Mouse (Mus musculus): ENCODE data around the gene 1700001K19Rik.
"Not testable (repeated sequence)": the region's sequence is repeated elsewhere in the genome, so short reads cannot be mapped to it uniquely, and the experiment has no call there.

Gene 1700001K19Rik

GRCm38 (mm10) chr12:110682561-110683299 lies at the start of gene 1700001K19Rik:
TSS of gene 1700001K19Rik (minus strand) at chr12:110682619.
- DNase-seq = no peak

GRCm38 (mm10) chr12:110726428-110726827 lies 44.0 kb upstream of the 1700001K19Rik start:
- DNase-seq = no peak

GRCm38 (mm10) chr12:110725489-110725888 lies 43.1 kb upstream of the 1700001K19Rik start:
- DNase-seq = no peak

GRCm38 (mm10) chr12:110725051-110725450 lies 42.6 kb upstream of the 1700001K19Rik start:
- DNase-seq = no peak

DNA sequence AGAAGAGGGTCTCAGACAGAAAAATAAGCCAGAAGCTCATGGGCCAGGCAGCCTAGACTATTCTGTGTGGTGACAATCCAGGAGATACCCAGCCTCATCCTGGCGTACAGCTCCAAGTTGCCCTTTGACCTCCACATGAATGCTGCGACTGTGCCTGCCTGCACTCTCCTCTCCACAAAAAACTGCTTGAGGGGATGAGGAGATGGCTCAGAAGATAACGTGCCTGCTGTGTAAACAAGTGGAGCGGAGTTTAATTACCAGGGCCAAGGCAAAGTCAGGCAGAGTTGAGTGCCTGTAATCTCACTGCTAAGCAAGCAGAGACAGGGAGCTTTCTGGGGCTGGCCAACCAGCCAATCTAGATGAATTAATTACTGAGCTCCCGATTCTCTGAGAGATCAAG lies 33.6 kb upstream of the 1700001K19Rik start:
- DNase-seq = no peak

GRCm38 (mm10) chr12:110714215-110714614 lies 31.8 kb upstream of the 1700001K19Rik start:
- DNase-seq = no peak

DNA sequence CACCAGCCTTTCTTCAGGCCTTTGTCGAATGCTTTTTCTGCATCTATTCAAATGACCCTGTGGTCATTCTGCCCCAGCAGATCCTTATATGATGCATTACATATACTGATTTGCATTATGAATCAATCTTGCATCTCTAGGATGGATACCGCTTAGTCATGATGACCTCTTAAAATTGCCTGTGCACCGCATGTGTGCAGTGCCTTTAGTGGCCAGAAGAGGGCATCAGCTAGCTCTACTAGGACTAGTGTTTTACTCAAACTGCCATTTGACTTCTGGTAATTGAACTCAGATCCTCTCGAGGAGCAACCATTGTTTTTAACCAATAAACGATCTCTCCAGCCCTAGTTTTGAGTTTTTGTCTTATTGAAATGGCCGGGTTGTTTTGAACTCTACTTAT lies 31.4 kb upstream of the 1700001K19Rik start:
- no peak for DNase-seq

- DNase-seq = no peak
These were observed 28.9 kb upstream of the 1700001K19Rik start for GRCm38 (mm10) chr12:110711270-110711669.

DNA sequence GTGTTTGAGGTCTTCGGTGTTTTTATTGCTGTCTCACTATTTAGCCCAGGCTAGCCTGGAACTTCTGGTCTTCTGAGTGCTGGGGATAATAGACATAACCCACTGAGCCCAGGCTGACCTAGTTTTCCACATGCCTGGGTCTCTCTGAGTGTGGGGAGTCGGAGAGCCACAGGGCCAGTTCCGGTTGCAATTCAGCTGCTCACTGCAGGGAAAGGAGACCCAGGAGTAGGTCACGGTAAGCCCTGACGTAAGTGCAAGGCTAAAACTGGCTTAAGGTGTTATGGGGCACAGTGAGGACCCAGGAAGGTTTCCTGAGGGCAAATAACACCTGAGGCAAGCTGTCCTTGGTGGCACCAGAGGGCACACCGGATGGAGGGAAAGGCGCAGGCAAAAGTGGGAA lies 25.0 kb upstream of the 1700001K19Rik start:
- DNase-seq = no peak

GRCm38 (mm10) chr12:110706337-110707231 lies 24.2 kb upstream of the 1700001K19Rik start:
- peak; percentile 68 for DNase-seq

DNA sequence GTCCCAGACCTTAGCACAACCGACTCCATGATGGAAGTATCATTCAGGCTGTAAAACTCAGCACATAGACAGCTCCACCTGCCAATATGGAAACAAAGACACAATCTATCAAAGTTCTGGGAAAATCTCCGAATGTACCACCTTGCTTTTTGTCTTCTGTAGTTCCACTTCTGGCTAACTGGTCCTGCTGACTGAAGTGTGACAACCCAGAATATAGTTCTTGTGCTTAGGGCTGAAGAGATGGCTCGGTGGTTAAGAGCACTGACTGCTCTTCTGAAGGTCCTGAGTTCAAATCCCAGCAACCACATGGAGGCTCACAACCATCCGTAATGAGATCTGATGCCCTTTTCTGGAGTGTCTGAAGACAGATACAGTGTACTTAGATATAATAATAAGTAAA lies 23.0 kb upstream of the 1700001K19Rik start:
- not testable (repeated sequence) for DNase-seq

DNA sequence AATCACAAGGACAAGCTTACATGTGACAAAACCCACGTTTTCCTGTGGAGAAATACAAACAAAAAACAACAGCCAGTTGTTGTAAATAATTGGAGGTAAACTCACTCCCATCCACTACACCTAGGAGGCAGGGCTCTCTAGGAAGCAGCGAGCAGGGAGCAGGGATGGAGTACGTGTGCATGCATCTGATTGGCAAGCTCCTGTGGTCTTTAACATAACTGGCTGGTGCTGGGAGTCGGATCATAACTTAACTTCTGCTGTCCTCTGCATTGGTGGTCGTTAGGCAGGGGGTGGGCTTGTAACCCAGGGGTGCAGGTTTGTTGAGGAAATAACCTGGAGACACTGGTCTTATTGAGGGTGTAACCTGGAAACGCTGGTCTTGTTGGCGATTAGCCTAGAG lies 21.3 kb upstream of the 1700001K19Rik start:
- DNase-seq = no peak

DNA sequence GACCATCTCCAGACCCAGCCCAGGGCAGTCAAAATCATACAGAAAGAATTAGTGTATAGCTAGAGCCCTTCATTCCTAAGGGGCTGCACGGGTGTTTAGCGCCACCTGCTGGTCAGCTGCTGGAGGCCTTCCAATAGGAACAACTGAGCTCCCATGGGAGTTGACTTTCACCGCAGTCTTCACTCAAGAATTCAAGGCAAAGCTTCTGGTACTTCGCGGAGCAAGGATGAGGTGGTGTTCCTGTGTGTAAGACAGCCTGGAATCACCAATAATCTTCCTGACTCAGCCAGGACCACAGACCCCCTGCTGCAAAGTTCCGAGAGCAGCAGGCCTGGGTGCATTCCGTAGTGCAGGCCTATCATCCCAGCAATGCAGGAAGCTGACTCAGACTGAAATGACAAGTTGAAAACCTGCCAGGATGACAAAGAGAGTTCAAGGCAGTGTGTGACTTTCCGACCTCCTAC lies 20.6 kb upstream of the 1700001K19Rik start:
- peak; percentile 91 for DNase-seq

GRCm38 (mm10) chr12:110702556-110702955 lies 20.1 kb upstream of the 1700001K19Rik start, which contains the start of gene Hsp90aa1:
TSS of gene Hsp90aa1 (minus strand) at chr12:110702728.
- DNase-seq = peak; percentile 30

DNA sequence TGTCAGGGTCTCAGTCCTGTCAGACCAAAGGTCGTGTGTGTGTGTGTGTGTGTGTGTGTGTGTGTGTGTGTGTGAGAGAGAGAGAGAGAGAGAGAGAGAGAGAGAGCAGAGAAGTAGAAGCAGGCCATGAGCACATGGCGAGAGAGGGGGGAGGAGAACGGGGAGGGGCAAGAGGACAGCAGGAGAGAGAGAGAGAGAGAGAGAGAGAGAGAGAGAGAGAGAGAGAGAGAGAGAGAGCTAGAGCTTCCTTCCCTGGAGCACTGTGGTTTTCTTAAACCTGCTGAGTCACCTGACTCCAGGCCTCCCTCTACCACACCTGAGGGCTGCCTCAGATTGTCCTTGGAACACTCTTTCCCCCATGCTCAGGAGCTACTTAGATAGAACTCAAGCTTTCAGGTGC lies 18.9 kb upstream of the 1700001K19Rik start:
- DNase-seq = not testable (repeated sequence)

DNA sequence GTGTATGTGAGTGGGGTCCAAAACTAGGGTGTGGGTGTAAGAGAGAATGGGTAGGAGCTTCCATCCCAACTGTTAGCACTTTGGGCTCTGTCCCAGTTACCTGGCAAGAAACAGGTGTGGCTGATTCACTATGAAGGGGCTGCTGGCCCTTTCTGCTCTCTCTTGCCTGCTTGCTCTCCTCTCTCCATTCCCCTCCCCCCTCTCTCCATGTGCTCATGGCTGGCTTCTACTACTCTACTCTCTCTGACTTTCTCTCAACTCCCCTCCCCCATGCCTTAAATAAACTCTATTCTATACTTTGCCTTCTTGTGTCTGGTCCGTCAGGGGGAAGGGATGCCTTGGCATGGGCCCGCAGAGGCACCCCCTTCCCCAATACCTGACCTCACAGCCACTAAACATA lies 18.3 kb upstream of the 1700001K19Rik start:
- DNase-seq = no peak

DNA sequence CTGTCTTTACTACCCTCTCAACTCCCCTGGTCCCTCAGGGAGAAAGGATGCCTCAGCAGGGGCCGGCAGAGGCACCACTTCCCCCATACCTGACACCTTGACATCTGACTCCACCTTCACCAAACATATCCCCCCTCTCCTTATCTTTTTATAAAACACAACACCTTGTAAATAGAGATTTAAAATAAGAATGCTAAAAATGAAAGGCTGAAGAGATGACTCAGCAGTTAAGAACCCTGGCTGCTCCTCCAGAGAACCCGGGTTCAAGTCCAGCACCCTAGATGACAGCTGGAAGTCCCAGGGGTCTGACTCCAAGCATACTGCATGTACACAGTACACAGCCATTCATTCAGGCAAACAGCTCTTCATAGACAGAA lies 16.7 kb upstream of the 1700001K19Rik start:
- DNase-seq = no peak

DNA sequence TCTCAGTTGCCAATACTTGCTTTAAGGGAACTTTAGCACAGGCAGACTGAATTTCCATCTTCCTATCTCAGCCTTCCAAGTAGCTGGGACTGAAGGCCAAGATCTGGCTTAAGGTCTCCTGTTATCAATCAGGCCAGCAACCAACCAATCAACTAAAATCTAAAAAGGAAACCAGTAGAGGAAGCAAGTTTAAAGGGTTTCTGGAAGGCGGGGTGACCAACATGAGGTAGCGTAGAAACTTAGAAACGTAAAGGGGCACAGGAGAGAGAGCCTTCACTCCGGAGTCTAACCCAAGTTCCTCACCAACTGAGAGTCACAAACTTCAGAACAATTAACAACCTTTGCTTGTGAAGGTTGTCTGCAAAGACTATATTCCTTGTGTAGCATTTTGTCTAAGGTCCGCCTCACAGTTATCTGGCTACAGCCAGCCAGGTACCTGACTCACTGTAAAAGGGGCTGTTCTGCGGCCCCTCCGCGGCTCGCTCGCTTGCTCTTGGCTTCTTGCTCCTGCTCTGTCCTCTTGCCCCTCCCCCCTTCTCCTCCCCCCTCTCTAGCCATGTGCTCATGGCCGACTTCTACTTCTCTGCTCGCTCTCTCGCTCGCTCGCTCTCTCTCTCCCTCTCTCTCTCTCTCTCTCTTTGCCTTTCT lies 16.2 kb upstream of the 1700001K19Rik start:
- no peak for DNase-seq

GRCm38 (mm10) chr12:110698080-110698479 lies 15.7 kb upstream of the 1700001K19Rik start:
- DNase-seq = no peak

- DNase-seq = no peak
These were observed 15.0 kb upstream of the 1700001K19Rik start for GRCm38 (mm10) chr12:110697457-110697856.

GRCm38 (mm10) chr12:110696975-110697400 lies 14.6 kb upstream of the 1700001K19Rik start:
- DNase-seq = no peak

GRCm38 (mm10) chr12:110696173-110696974 lies 14.0 kb upstream of the 1700001K19Rik start:
- DNase-seq = peak; percentile 97

All from kidney, adult 18-20 months (tissue).